Mouse (Mus musculus) left cerebral cortex, postnatal 36 days (tissue): ENCODE data around the gene Kmo. TPM values are rescaled to one million over a fixed set of nuclear protein-coding genes. Genes with fewer than 3 reads are reported as not detected.
A peak's percentile ranks its signal among the peaks of the same experiment; 100 is the strongest.

ENCODE experiments used
- DNase-seq, 2 experiments: peaks; one replicate each; pipeline ENCODE4 v3.0.0; 2021 to 2022; ENCODE audit warnings: low spot score in 2 of 2, mixed read lengths in 1 of 2
- intact Hi-C: fragments of 180-260 bp; cut with DNase I; formaldehyde crosslinking; loops from one replicate; pipeline ENCODE4 v1.15.1; 2025
- total RNA-seq, 2 experiments: library from RNA; stranded (reverse); gene quantifications; 2 replicates each; pipeline ENCODE4 v1.2.3; 2021

Gene Kmo
- total RNA-seq, 2 experiments from 2014 or later = 0.39 TPM; not detected in 1

GRCm38 (mm10) chr1:175691686-175692245, 71.6 kb downstream of the Kmo start:
- intact Hi-C loops = loop anchor here (5.0 kb wide), 1 partner anchor 191 kb away; the partner anchor contains the start of gene Exo1
- DNase-seq = no peak

- DNase-seq = peak; percentile 95
- intact Hi-C loops = loop anchor here (5.0 kb wide), 1 partner anchor 190 kb away; the partner anchor contains the start of gene Exo1
These were observed 72.2 kb downstream of the Kmo start, which contains the start of the genes Opn3 and Chml for GRCm38 (mm10) chr1:175692246-175692996. Gene Opn3 (minus strand): TSS chr1:175692776. Gene Chml (minus strand): TSS chr1:175692901.

- intact Hi-C loops = loop anchor here (5.0 kb wide), 1 partner anchor 189 kb away; the partner anchor contains the start of gene Exo1
These were observed 72.8 kb downstream of the Kmo start for GRCm38 (mm10) chr1:175692997-175693361.

GRCm38 (mm10) chr1:175693429-175693960, 73.3 kb downstream of the Kmo start:
- intact Hi-C loops = loop anchor here (5.0 kb wide), 1 partner anchor 189 kb away; the partner anchor contains the start of gene Exo1
- peak in 1 of 2 experiments; percentile 16 for DNase-seq

More at GRCm38 (mm10) chr1:175692997-175693361, 72.8 kb downstream of the Kmo start:
- DNase-seq = no peak

- no peak for DNase-seq
- intact Hi-C loops = no loop called here
These were observed 78.1 kb downstream of the Kmo start, which contains the start of gene Wdr64 for GRCm38 (mm10) chr1:175698293-175698692. Gene Wdr64 (plus strand): TSS chr1:175698593.

- no peak for DNase-seq
- intact Hi-C loops = no loop called here
These were observed 79.2 kb downstream of the Kmo start for GRCm38 (mm10) chr1:175699375-175699774.

- no peak for DNase-seq
- intact Hi-C loops = no loop called here
These were observed 79.6 kb downstream of the Kmo start for GRCm38 (mm10) chr1:175699796-175700195.

- no peak for DNase-seq
- intact Hi-C loops = no loop called here
These were observed 81.0 kb downstream of the Kmo start for GRCm38 (mm10) chr1:175701145-175701544.

- no peak for DNase-seq
- intact Hi-C loops = no loop called here
These were observed 87.4 kb downstream of the Kmo start for GRCm38 (mm10) chr1:175707599-175707998.

- intact Hi-C loops = no loop called here
- DNase-seq = no peak
These were observed 87.8 kb downstream of the Kmo start for GRCm38 (mm10) chr1:175708013-175708412.

Other genes with a start within 250 kb of the Kmo start
- 100 to 1,000 TPM; 108 to 120 TPM for gene Rgs7, start 127.9 kb upstream of the Kmo start, total RNA-seq
- 10 to 100 TPM; 73.1 to 79.9 TPM for gene Fh1, start 5.3 kb downstream of the Kmo start, total RNA-seq
- 1 to 10 TPM; 5.9 to 8.2 TPM for gene Opn3, start 72.4 kb downstream of the Kmo start, total RNA-seq
- 10 to 100 TPM in 1 of 2 experiments, 1 to 10 TPM in 1; 10.0 to 10.4 TPM for gene Chml, start 72.5 kb downstream of the Kmo start, total RNA-seq
- not detected for gene Wdr64, start 78.2 kb downstream of the Kmo start, total RNA-seq